Mouse (Mus musculus) effector memory CD4-positive, alpha-beta T cell, adult 7 months (primary cell): ENCODE measurements around the gene Olfr957. TPM values are rescaled to one million over a fixed set of nuclear protein-coding genes. Genes with fewer than 3 reads are reported as not detected.

Source experiments
- polyA plus RNA-seq: library from polyadenylated mRNA; unstranded; fragments of 100-300 nt; shearing (Covaris generic); gene quantifications from one replicate; pipeline ENCODE4 v1.2.1, GENCODE M21; 2017

The Olfr957 gene
- polyA plus RNA-seq, result not detected

GRCm38 (mm10) chr9:39515531-39515930 lies at the start of gene Olfr957:
Gene Olfr957, minus strand, starts transcription at chr9:39515809.

GRCm38 (mm10) chr9:39553946-39554345 lies 38.3 kb upstream of the Olfr957 start, which contains the start of gene Olfr958:
Gene Olfr958, minus strand, starts transcription at chr9:39554054.

GRCm38 (mm10) chr9:39493895-39494294 lies 21.7 kb downstream of the Olfr957 start, which contains the start of gene Olfr44:
Gene Olfr44, minus strand, starts transcription at chr9:39493995.

GRCm38 (mm10) chr9:39471844-39472243 lies 43.8 kb downstream of the Olfr957 start, which contains the start of gene Olfr955:
Gene Olfr955, minus strand, starts transcription at chr9:39471944.

Other genes starting within 250 kb of the Olfr957 start
- gene Olfr945, start 239.0 kb downstream of the Olfr957 start, polyA plus RNA-seq, result not detected
- 0.24 TPM for gene Olfr948, start 189.8 kb downstream of the Olfr957 start, polyA plus RNA-seq
- not detected for gene Olfr951, start 128.4 kb downstream of the Olfr957 start, polyA plus RNA-seq
- not detected for gene Olfr952, start 88.7 kb downstream of the Olfr957 start, polyA plus RNA-seq
- gene Olfr954, start 59.1 kb downstream of the Olfr957 start, polyA plus RNA-seq, result not detected
- not detected for gene Olfr955, start 43.9 kb downstream of the Olfr957 start, polyA plus RNA-seq
- gene Olfr44, start 21.8 kb downstream of the Olfr957 start, polyA plus RNA-seq, result not detected
- 0.27 TPM for gene Olfr958, start 38.2 kb upstream of the Olfr957 start, polyA plus RNA-seq
- gene Olfr959, start 59.8 kb upstream of the Olfr957 start, polyA plus RNA-seq, result not detected
- 0.41 TPM for gene AW551984, start 88.6 kb upstream of the Olfr957 start, polyA plus RNA-seq
- gene Olfr148, start 94.8 kb upstream of the Olfr957 start, polyA plus RNA-seq, result 0.22 TPM
- gene Olfr960, start 105.6 kb upstream of the Olfr957 start, polyA plus RNA-seq, result not detected
- 0.51 TPM for gene Olfr961, start 129.3 kb upstream of the Olfr957 start, polyA plus RNA-seq
- gene Olfr963, start 151.4 kb upstream of the Olfr957 start, polyA plus RNA-seq, result not detected
- gene Olfr149, start 191.3 kb upstream of the Olfr957 start, polyA plus RNA-seq, result not detected
- not detected for gene Olfr965, start 195.5 kb upstream of the Olfr957 start, polyA plus RNA-seq
- gene Olfr150, start 215.2 kb upstream of the Olfr957 start, polyA plus RNA-seq, result 0.52 TPM
- gene Olfr967, start 230.4 kb upstream of the Olfr957 start, polyA plus RNA-seq, result not detected